Mouse (Mus musculus) testis, adult 2 months (tissue): ENCODE results near the gene Cstf2t.

Source experiments
- CTCF ChIP-seq: fragments of 200-500 bp; IDR thresholded peaks from 2 replicates; pipeline ENCODE4 v1.5.1; 2012; ENCODE audit warnings: low read depth, mild to moderate bottlenecking, inconsistent platforms, low read length, moderate library complexity; ENCODE audit not compliant: control insufficient read depth, insufficient read depth, insufficient replicate concordance
- POLR2A ChIP-seq: fragments of 200-500 bp; IDR thresholded peaks from 2 replicates; pipeline ENCODE4 v1.6.1; 2012; ENCODE audit warnings: low read depth, mild to moderate bottlenecking, inconsistent platforms, low read length, moderate library complexity; ENCODE audit not compliant: control insufficient read depth

- no peak for TF ChIP-seq POLR2A
- no peak for TF ChIP-seq CTCF
These were observed 17.9 kb upstream of the Cstf2t start for GRCm38 (mm10) chr19:31064740-31065139.
